Mouse (Mus musculus): ENCODE results near the gene Spry1. TPM values are rescaled to one million over a fixed set of nuclear protein-coding genes. Genes with fewer than 3 reads are reported as not detected.

The Spry1 gene
- total and polyA plus RNA-seq, 3 experiments: not detected

GRCm38 (mm10) chr3:37676291-37676690, 36.5 kb downstream of the Spry1 start:
- no peak overlapping the region for H3K4me3 ChIP-seq (replicated peaks in 1 of 3; ENCODE audit: low read depth in 2 of 3, low read length in 2 of 3, poor library complexity in 1 of 3)
- H3K27me3 ChIP-seq (replicated peaks): no peaks in the 10 kb centered on the region
- dilution Hi-C loops (cut with MboI; ENCODE audit: extremely low pct_ligation_motif_present, extremely low pct_unique_long_range_greater_than_20kb, low sequenced_read_pairs): no loop called here
- in situ Hi-C loops (cut with MboI; ENCODE audit: low pct_ligation_motif_present, low pct_unique_long_range_greater_than_20kb, low sequenced_read_pairs): no loop called here
- DNase-seq (ENCODE audit: extremely low read depth): no peak
- H3K4me2 ChIP-seq (ENCODE audit: insufficient read depth, low read depth, poor library complexity, severe bottlenecking): no peak overlapping the region
- no peak for TF ChIP-seq PAX5 (IDR thresholded peaks at IDR 0.05; ENCODE audit: low read length)
- TF ChIP-seq TCF12 (IDR thresholded peaks at IDR 0.05; ENCODE audit: low read depth, low read length): no peak
- no peak for TF ChIP-seq MAZ (IDR thresholded peaks at IDR 0.05; ENCODE audit: low read depth, low read length)
- no peak for TF ChIP-seq RCOR1 (conservative IDR thresholded peaks at IDR 0.05; ENCODE audit: low read depth, low read length)
- no peak for TF ChIP-seq KAT2A (IDR thresholded peaks at IDR 0.05; ENCODE audit: insufficient replicate concordance, low read length)
- TF ChIP-seq CHD2 (IDR thresholded peaks at IDR 0.05; ENCODE audit: low read length): no peak
- no peak for TF ChIP-seq IRF4 (IDR thresholded peaks at IDR 0.05; ENCODE audit: low read depth, low read length)
- TF ChIP-seq ZC3H11A (IDR thresholded peaks at IDR 0.05; ENCODE audit: low read depth, low read length): no peak
- TF ChIP-seq E2F4 (IDR thresholded peaks at IDR 0.05; ENCODE audit: insufficient replicate concordance, low read depth, low read length): no peak
- no peak for TF ChIP-seq BHLHE40 (IDR thresholded peaks at IDR 0.05; ENCODE audit: low read depth, low read length)
- no peak for TF ChIP-seq SIN3A (IDR thresholded peaks at IDR 0.05; ENCODE audit: low read length)
- TF ChIP-seq JUND (conservative IDR thresholded peaks at IDR 0.05; ENCODE audit: low read depth, low read length): no peak
- TF ChIP-seq ZKSCAN1 (IDR thresholded peaks at IDR 0.05; ENCODE audit: borderline replicate concordance, low read depth, low read length): no peak
- TF ChIP-seq MXI1 (IDR thresholded peaks at IDR 0.05; ENCODE audit: low read depth, low read length): no peak
- TF ChIP-seq MEF2A (IDR thresholded peaks at IDR 0.05; ENCODE audit: borderline replicate concordance, low read depth, low read length): no peak
- no peak for TF ChIP-seq POLR2A (IDR thresholded peaks at IDR 0.05; ENCODE audit: low read depth, low read length)
- no peak for TF ChIP-seq EP300 (IDR thresholded peaks at IDR 0.05; ENCODE audit: low read length)
- TF ChIP-seq USF1 (IDR thresholded peaks at IDR 0.05; ENCODE audit: low read depth, low read length): no peak
- TF ChIP-seq MAFK (IDR thresholded peaks at IDR 0.05; ENCODE audit: insufficient replicate concordance, low read length): no peak
- no peak for TF ChIP-seq HCFC1 (IDR thresholded peaks at IDR 0.05; ENCODE audit: low read depth, low read length)
- H3K9ac ChIP-seq (ENCODE audit: insufficient read depth, low read depth): no peak overlapping the region
- H3K36me3 ChIP-seq (replicated peaks in 1 of 2; ENCODE audit: control insufficient read depth in 1 of 2, insufficient read depth in 1 of 2, low read length in 1 of 2): no peaks in the 10 kb centered on the region
- H3K79me2 ChIP-seq (replicated peaks; ENCODE audit: control insufficient read depth, extremely low read depth, insufficient read depth, poor library complexity, severe bottlenecking): no peaks in the 10 kb centered on the region
- H3K4me1 ChIP-seq (ENCODE audit: control insufficient read depth in 1 of 2, insufficient read depth in 2 of 2): peaks cover 8 to 44% of the 10 kb centered on the region in 2 experiments
- no peak overlapping the region for H3K27ac ChIP-seq (ENCODE audit: insufficient read depth, low read depth)
- H3K9me3 ChIP-seq (replicated peaks; ENCODE audit: low read length): no peaks in the 10 kb centered on the region

DNA sequence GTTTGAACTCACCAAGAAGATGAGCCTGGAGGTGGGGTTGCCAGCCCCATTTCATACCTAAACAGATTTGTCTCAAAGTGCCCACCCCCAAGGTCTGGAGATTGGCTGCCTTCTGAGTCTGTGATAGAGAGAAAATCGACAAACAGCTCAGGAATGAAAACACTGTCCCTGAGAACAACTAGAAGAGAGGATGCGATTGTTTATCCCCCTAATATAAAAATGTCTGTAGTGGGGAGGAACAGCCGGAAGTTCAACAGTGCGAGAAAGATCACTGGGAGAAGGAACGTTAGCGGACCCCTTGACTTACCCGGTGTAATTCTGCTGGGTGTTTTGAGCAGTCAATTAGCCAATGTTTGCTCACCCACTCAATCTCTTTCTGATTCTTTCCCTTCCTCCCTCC, 46.5 kb downstream of the Spry1 start:
- Histone ChIP-seq H3K4me2 (ENCODE audit: insufficient read depth, low read depth, poor library complexity, severe bottlenecking) (no peak overlapping the region), H3K9ac (ENCODE audit: insufficient read depth, low read depth) (no peak overlapping the region), H3K36me3 (replicated peaks in 1 of 2; ENCODE audit: control insufficient read depth in 1 of 2, insufficient read depth in 1 of 2, low read length in 1 of 2) (no peaks in the 10 kb centered on the region), H3K79me2 (replicated peaks; ENCODE audit: control insufficient read depth, extremely low read depth, insufficient read depth, poor library complexity, severe bottlenecking) (no peaks in the 10 kb centered on the region), H3K9me3 (replicated peaks; ENCODE audit: low read length) (no peaks in the 10 kb centered on the region), H3K27me3 (replicated peaks) (no peaks in the 10 kb centered on the region), H3K27ac (ENCODE audit: insufficient read depth, low read depth) (no peak overlapping the region), H3K4me3 (replicated peaks in 1 of 3; ENCODE audit: low read depth in 2 of 3, low read length in 2 of 3, poor library complexity in 1 of 3) (no peak overlapping the region), H3K4me1 (ENCODE audit: control insufficient read depth in 1 of 2, insufficient read depth in 2 of 2) (no peaks in the 10 kb centered on the region; a peak in 1 of 4 replicates)
- no peak for DNase-seq (ENCODE audit: extremely low read depth)
- in situ Hi-C loops (cut with MboI; ENCODE audit: low pct_ligation_motif_present, low pct_unique_long_range_greater_than_20kb, low sequenced_read_pairs): no loop called here
- no peak for TF ChIP-seq SMC3 (IDR thresholded peaks at IDR 0.05; ENCODE audit: low read depth, low read length)
- no peak for TF ChIP-seq RCOR1 (conservative IDR thresholded peaks at IDR 0.05; ENCODE audit: low read depth, low read length)
- no peak for TF ChIP-seq ZC3H11A (IDR thresholded peaks at IDR 0.05; ENCODE audit: low read depth, low read length)
- TF ChIP-seq E2F4 (IDR thresholded peaks at IDR 0.05; ENCODE audit: insufficient replicate concordance, low read depth, low read length): no peak
- TF ChIP-seq MYC (IDR thresholded peaks at IDR 0.05; ENCODE audit: low read depth, low read length): no peak
- no peak for TF ChIP-seq IRF4 (IDR thresholded peaks at IDR 0.05; ENCODE audit: low read depth, low read length)
- no peak for TF ChIP-seq EP300 (IDR thresholded peaks at IDR 0.05; ENCODE audit: low read length)
- no peak for TF ChIP-seq CHD1 (IDR thresholded peaks at IDR 0.05; ENCODE audit: low read depth, low read length)
- TF ChIP-seq NELFE (IDR thresholded peaks at IDR 0.05; ENCODE audit: low read depth, low read length): no peak
- no peak for TF ChIP-seq ELF1 (IDR thresholded peaks at IDR 0.05; ENCODE audit: low read depth, low read length)
- TF ChIP-seq GABPA (IDR thresholded peaks at IDR 0.05; ENCODE audit: insufficient replicate concordance, low read depth, low read length): no peak
- no peak for TF ChIP-seq MAX (IDR thresholded peaks at IDR 0.05; ENCODE audit: low read length)
- no peak for TF ChIP-seq MEF2A (IDR thresholded peaks at IDR 0.05; ENCODE audit: borderline replicate concordance, low read depth, low read length)
- no peak for TF ChIP-seq BHLHE40 (IDR thresholded peaks at IDR 0.05; ENCODE audit: low read depth, low read length)
- no peak for TF ChIP-seq JUN (IDR thresholded peaks at IDR 0.05; ENCODE audit: insufficient read depth, low read depth, low read length)
- dilution Hi-C loops (cut with MboI; ENCODE audit: extremely low pct_ligation_motif_present, extremely low pct_unique_long_range_greater_than_20kb, low sequenced_read_pairs): no loop called here

Measured in CH12.LX (cell line).